ENCODE assay signal across 11 mouse cellular contexts in genomic region chr10:24952549-24952948, GRCm38 (mm10). TPM values are rescaled to one million over a fixed set of nuclear protein-coding genes. Genes with fewer than 3 reads are reported as not detected.
DNase-seq lines count a peak whose midpoint lies in the region; TF ChIP-seq lines count a peak whose summit lies in the region.
"Had no signal": no experiment of that assay in that cellular context is flagged by ENCODE, and none has a peak within 500 bp of the region (broad histone marks: within the 10 kb centered on the region; RNA-seq: fewer than 3 reads in every experiment).

No protein-coding gene starts in this region.

- DNase-seq in gastrocnemius, adult 2 months = peak; percentile 52
- no peak for DNase-seq in gastrocnemius, adult 18-20 months (ENCODE audit: low spot score)
- peak; percentile 23 to 51 for DNase-seq in kidney, postnatal 36 days
- DNase-seq in kidney, postnatal 4 days = no peak
- peak; percentile 28 for DNase-seq in urinary bladder, postnatal 14 days (ENCODE audit: low spot score)
- no peak for DNase-seq in urinary bladder, postnatal 10 days (ENCODE audit: low spot score)
- peak; percentile 10 for DNase-seq in skeletal muscle tissue, adult 2 months (ENCODE audit: low read depth, low spot score)
- DNase-seq in thymus, postnatal 36 days = no peak

- TF ChIP-seq CTCF in gastrocnemius, adult 2 months (IDR thresholded peaks at IDR 0.05) = no peak

- intact Hi-C loops in gastrocnemius, adult 2 months (cut with DNase I) = no loop called here

- H3K27ac ChIP-seq in gastrocnemius, adult 2 months = no peak overlapping the region
- H3K27ac ChIP-seq: intestine, embryonic 15.5 days; lung, embryonic 15.5 days had no signal

- H3K4me3 ChIP-seq in gastrocnemius, adult 2 months = no peak overlapping the region
- H3K4me3 ChIP-seq: intestine, embryonic 15.5 days; lung, embryonic 15.5 days had no signal

RNA-seq across cellular contexts. Expression of gene Arg1, which starts 25.3 kb away (rescaled TPM):
- total RNA-seq in gastrocnemius, adult 2 months (2021) = not detected
- not detected for total RNA-seq in gastrocnemius, adult 18-20 months (2021)
- total RNA-seq: hematopoietic stem cell, adult 5-6 weeks had no signal

Comparison
In these comparisons a context has a peak if more than half of its experiments do, and no peak if none do; other contexts are left out.
1. DNase-seq: peak in gastrocnemius, adult 2 months (single experiment), kidney, postnatal 36 days (2 of 2), urinary bladder, postnatal 14 days (single experiment) and skeletal muscle tissue, adult 2 months (single experiment); none in gastrocnemius, adult 18-20 months (single experiment), kidney, postnatal 4 days (0 of 2), urinary bladder, postnatal 10 days (single experiment) and thymus, postnatal 36 days (0 of 2).